Mouse (Mus musculus): ENCODE measurements around the gene Zfp524.

- TF ChIP-seq CTCF (IDR thresholded peaks at IDR 0.05; ENCODE audit: low read depth) (no peak), EP300 (IDR thresholded peaks at IDR 0.05; ENCODE audit: low read depth) (no peak)
Observed at GRCm38 (mm10) chr7:5057804-5058203, 43.6 kb downstream of the Zfp524 start.
